Mouse (Mus musculus) ES-E14 (cell line): ENCODE measurements around the gene Nedd4.

Experiments used
- CHD2 ChIP-seq: IDR thresholded peaks from 2 replicates; pipeline ENCODE4 v1.6.1; 2014; ENCODE audit warnings: mild to moderate bottlenecking, low read depth, low read length, inconsistent platforms
- HCFC1 ChIP-seq: IDR thresholded peaks from 2 replicates; pipeline ENCODE4 v1.6.1; 2012; ENCODE audit warnings: low read length, inconsistent platforms, borderline replicate concordance; ENCODE audit not compliant: insufficient read depth
- ZC3H11A ChIP-seq: IDR thresholded peaks from 2 replicates; pipeline ENCODE4 v1.6.1; 2012; ENCODE audit warnings: low read depth, mild to moderate bottlenecking, inconsistent platforms, low read length, borderline replicate concordance
- ZNF384 ChIP-seq: IDR thresholded peaks from 2 replicates; pipeline ENCODE4 v1.6.1; 2012; ENCODE audit warnings: low read depth, low read length, inconsistent platforms

- TF ChIP-seq ZC3H11A (no peak), CHD2 (no peak), ZNF384 (no peak), HCFC1 (no peak)
Measured at GRCm38 (mm10) chr9:72669383-72669782, 7.2 kb downstream of the Nedd4 start.
